Mouse (Mus musculus) E14TG2a.4 (cell line): ENCODE results near the gene Kcng4.

Experiments
- CTCF ChIP-seq: conservative IDR thresholded peaks from 2 replicates; pipeline ENCODE4 v1.5.1; 2014; ENCODE audit warnings: low read length
- POU5F1 ChIP-seq: IDR thresholded peaks from 2 replicates; pipeline ENCODE4 v1.6.1; 2014; ENCODE audit warnings: low read length, borderline replicate concordance

DNA sequence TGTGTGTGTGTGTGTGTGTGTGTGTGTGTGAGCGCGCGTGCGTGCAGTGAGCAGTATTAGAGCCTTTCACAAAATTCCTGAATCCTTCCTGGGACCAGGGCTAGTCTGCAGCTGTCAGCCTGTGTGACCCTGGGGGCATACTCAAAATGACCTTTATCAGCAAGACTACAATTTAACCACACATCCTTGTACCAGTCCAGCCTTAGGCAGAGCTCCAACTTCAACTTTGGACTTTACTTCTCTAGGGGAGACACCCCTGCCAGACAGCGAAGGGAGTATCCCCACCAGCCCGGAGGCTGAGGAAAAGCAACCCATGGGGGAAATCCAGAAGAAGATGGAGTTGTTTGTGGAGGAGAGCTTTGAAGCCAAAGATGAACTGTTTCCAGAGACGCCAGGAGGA, 44.0 kb downstream of the Kcng4 start:
- TF ChIP-seq POU5F1 (no peak), CTCF (no peak)
